In genomic region chr17:10393766-10394165, GRCm38 (mm10) we compare ENCODE assay signal across 14 mouse cellular contexts.
DNase-seq lines count a peak whose midpoint lies in the region; ATAC-seq lines count a peak whose summit lies in the region.
"Had no signal": no experiment of that assay in that cellular context is flagged by ENCODE, and none has a peak within 500 bp of the region (broad histone marks: within the 10 kb centered on the region; RNA-seq: fewer than 3 reads in every experiment).

No protein-coding gene starts in this region.

- H3K9ac ChIP-seq in forebrain, embryonic 11.5 days (ENCODE audit: low read length): no peak overlapping the region
- H3K9ac ChIP-seq in heart, embryonic 16.5 days (ENCODE audit: low read length): no peak overlapping the region
- no peak overlapping the region for H3K9ac ChIP-seq in midbrain, embryonic 14.5 days (replicated peaks; ENCODE audit: low read length)
- H3K9ac ChIP-seq in midbrain, embryonic 13.5 days (replicated peaks): no peak overlapping the region
- H3K9ac ChIP-seq in neural tube, embryonic 15.5 days (replicated peaks): no peak overlapping the region
- H3K9ac ChIP-seq: forebrain, embryonic 13.5 days; limb, embryonic 12.5 days; liver, embryonic 14.5 days had no signal

- peaks cover 56% of the 10 kb centered on the region for H3K4me1 ChIP-seq in forebrain, embryonic 10.5 days
- peaks cover 5% of the 10 kb centered on the region; the same call in 1 of the 2 replicates for H3K4me1 ChIP-seq in forebrain, embryonic 11.5 days (replicated peaks; ENCODE audit: control insufficient read depth, insufficient read depth, low read length)
- peaks cover 60% of the 10 kb centered on the region for H3K4me1 ChIP-seq in heart, embryonic 16.5 days (ENCODE audit: control insufficient read depth, insufficient read depth, low read length)
- H3K4me1 ChIP-seq in midbrain, embryonic 14.5 days (ENCODE audit: control insufficient read depth, insufficient read depth, low read length): peaks cover 16% of the 10 kb centered on the region; the same call in 1 of the 2 replicates
- H3K4me1 ChIP-seq in midbrain, embryonic 13.5 days (replicated peaks): peaks cover 36% of the 10 kb centered on the region
- H3K4me1 ChIP-seq in neural tube, embryonic 15.5 days: peaks cover 30% of the 10 kb centered on the region

- intact Hi-C loops in heart, postnatal 36 days (cut with DNase I): no loop called here

- no peak for ATAC-seq in forebrain, embryonic 11.5 days (replicated peaks; ENCODE audit: low FRiP score)
- ATAC-seq in heart, embryonic 16.5 days (replicated peaks; ENCODE audit: extremely low read depth, insufficient read depth, low FRiP score): no peak
- ATAC-seq in midbrain, embryonic 14.5 days (ENCODE audit: low FRiP score, low TSS enrichment): no peak
- ATAC-seq in midbrain, embryonic 13.5 days: no peak
- no peak for ATAC-seq in neural tube, embryonic 15.5 days (ENCODE audit: low FRiP score)
- ATAC-seq: forebrain, embryonic 13.5 days had no signal

- H3K4me3 ChIP-seq in forebrain, embryonic 10.5 days: no peak overlapping the region
- no peak overlapping the region for H3K4me3 ChIP-seq in forebrain, embryonic 11.5 days (ENCODE audit: low read depth, low read length)
- no peak overlapping the region for H3K4me3 ChIP-seq in heart, embryonic 16.5 days (ENCODE audit: low read length)
- no peak overlapping the region for H3K4me3 ChIP-seq in midbrain, embryonic 14.5 days (replicated peaks; ENCODE audit: low read depth, low read length)
- H3K4me3 ChIP-seq in midbrain, embryonic 13.5 days (replicated peaks): no peak overlapping the region
- no peak overlapping the region for H3K4me3 ChIP-seq in neural tube, embryonic 15.5 days (replicated peaks)
- H3K4me3 ChIP-seq: forebrain, embryonic 13.5 days; limb, embryonic 12.5 days had no signal

- WGBS in forebrain, embryonic 10.5 days: 82% methylated on average over 4 of the region's 4 CpGs
- WGBS in forebrain, embryonic 11.5 days: 80% methylated on average over 4 of the region's 4 CpGs
- WGBS in heart, embryonic 16.5 days: 54% methylated on average over 4 of the region's 4 CpGs
- WGBS in midbrain, embryonic 14.5 days: 73% methylated on average over 4 of the region's 4 CpGs
- 81% methylated on average over 4 of the region's 4 CpGs for WGBS in midbrain, embryonic 13.5 days
- WGBS in neural tube, embryonic 15.5 days: 87% methylated on average over 4 of the region's 4 CpGs

- DNase-seq in forebrain, embryonic 10.5 days (ENCODE audit: extremely low spot score, low spot score): no peak
- no peak for DNase-seq in forebrain, embryonic 11.5 days (ENCODE audit: low spot score)
- no peak for DNase-seq in heart, postnatal 36 days
- no peak for DNase-seq in midbrain, embryonic 14.5 days
- no peak for DNase-seq in thymus, postnatal 36 days
- DNase-seq: cerebellum, postnatal 14 days; kidney, adult 9 months; right cerebral cortex, adult 18-20 months had no signal

- H3K4me2 ChIP-seq in forebrain, embryonic 11.5 days (ENCODE audit: low read depth, low read length, severe bottlenecking): no peak overlapping the region
- no peak overlapping the region for H3K4me2 ChIP-seq in heart, embryonic 16.5 days (ENCODE audit: low read depth, low read length)
- no peak overlapping the region for H3K4me2 ChIP-seq in midbrain, embryonic 14.5 days (ENCODE audit: low read length)
- H3K4me2 ChIP-seq in midbrain, embryonic 13.5 days (replicated peaks): no peak overlapping the region
- no peak overlapping the region for H3K4me2 ChIP-seq in neural tube, embryonic 15.5 days
- H3K4me2 ChIP-seq: forebrain, embryonic 13.5 days; limb, embryonic 12.5 days had no signal

- no peaks in the 10 kb centered on the region for H3K36me3 ChIP-seq in forebrain, embryonic 10.5 days (replicated peaks)
- no peaks in the 10 kb centered on the region for H3K36me3 ChIP-seq in forebrain, embryonic 11.5 days (ENCODE audit: control insufficient read depth, insufficient read depth, low read length)
- no peaks in the 10 kb centered on the region for H3K36me3 ChIP-seq in heart, embryonic 16.5 days (ENCODE audit: control insufficient read depth, insufficient read depth)
- no peaks in the 10 kb centered on the region for H3K36me3 ChIP-seq in midbrain, embryonic 14.5 days (ENCODE audit: control insufficient read depth, insufficient read depth, low read length)
- no peaks in the 10 kb centered on the region for H3K36me3 ChIP-seq in midbrain, embryonic 13.5 days
- H3K36me3 ChIP-seq in neural tube, embryonic 15.5 days: no peaks in the 10 kb centered on the region
- H3K36me3 ChIP-seq: limb, embryonic 12.5 days had no signal

- H3K9me3 ChIP-seq in forebrain, embryonic 10.5 days: no peaks in the 10 kb centered on the region
- no peaks in the 10 kb centered on the region for H3K9me3 ChIP-seq in forebrain, embryonic 11.5 days (ENCODE audit: control insufficient read depth, low read length)
- no peaks in the 10 kb centered on the region for H3K9me3 ChIP-seq in heart, embryonic 16.5 days (replicated peaks; ENCODE audit: control insufficient read depth, low read length)
- no peaks in the 10 kb centered on the region for H3K9me3 ChIP-seq in midbrain, embryonic 14.5 days (ENCODE audit: control insufficient read depth, low read length)
- H3K9me3 ChIP-seq in midbrain, embryonic 13.5 days: no peaks in the 10 kb centered on the region
- H3K9me3 ChIP-seq in neural tube, embryonic 15.5 days (replicated peaks): no peaks in the 10 kb centered on the region
- H3K9me3 ChIP-seq: forebrain, embryonic 13.5 days; limb, embryonic 12.5 days had no signal

- 0 out of 2 replicates have a peak overlapping the region, but pooled peaks have one; percentile 40 for H3K27ac ChIP-seq in forebrain, embryonic 10.5 days
- no peak overlapping the region for H3K27ac ChIP-seq in forebrain, embryonic 11.5 days (ENCODE audit: low read depth, low read length)
- peak overlapping the region; percentile 57; the same call in 1 of the 2 replicates for H3K27ac ChIP-seq in heart, embryonic 16.5 days (ENCODE audit: low read length)
- 0 out of 2 replicates have a peak overlapping the region, but pooled peaks have one; percentile 22 for H3K27ac ChIP-seq in midbrain, embryonic 14.5 days (replicated peaks; ENCODE audit: low read depth, low read length)
- no peak overlapping the region for H3K27ac ChIP-seq in midbrain, embryonic 13.5 days
- peak overlapping the region; percentile 77 for H3K27ac ChIP-seq in neural tube, embryonic 15.5 days (replicated peaks)
- H3K27ac ChIP-seq: forebrain, embryonic 13.5 days; limb, embryonic 12.5 days; liver, embryonic 14.5 days had no signal

- peaks cover 11% of the 10 kb centered on the region; the same call in 1 of the 2 replicates for H3K27me3 ChIP-seq in forebrain, embryonic 10.5 days (ENCODE audit: poor library complexity, severe bottlenecking)
- H3K27me3 ChIP-seq in forebrain, embryonic 11.5 days (ENCODE audit: control insufficient read depth, insufficient read depth, low read length): no peaks in the 10 kb centered on the region
- H3K27me3 ChIP-seq in heart, embryonic 16.5 days (ENCODE audit: control insufficient read depth, insufficient read depth, low read length): no peaks in the 10 kb centered on the region
- H3K27me3 ChIP-seq in midbrain, embryonic 14.5 days (ENCODE audit: control insufficient read depth, insufficient read depth, low read length): no peaks in the 10 kb centered on the region
- H3K27me3 ChIP-seq in midbrain, embryonic 13.5 days: no peaks in the 10 kb centered on the region
- H3K27me3 ChIP-seq in neural tube, embryonic 15.5 days (replicated peaks): 0 out of 2 replicates have a peak, but pooled peaks cover 3% of the 10 kb centered on the region
- H3K27me3 ChIP-seq: forebrain, embryonic 13.5 days; limb, embryonic 12.5 days had no signal

Comparison
In these comparisons a context has a peak if more than half of its experiments do, and no peak if none do; other contexts are left out.
1. H3K27ac ChIP-seq: peak in forebrain, embryonic 10.5 days (single experiment), heart, embryonic 16.5 days (single experiment), midbrain, embryonic 14.5 days (single experiment) and neural tube, embryonic 15.5 days (single experiment); none in forebrain, embryonic 11.5 days (single experiment) and midbrain, embryonic 13.5 days (single experiment).